Mouse (Mus musculus): ENCODE results near the gene Flt3l.

- TF ChIP-seq POLR2A (IDR thresholded peaks at IDR 0.05; ENCODE audit: insufficient read length, low read depth) = no peak
- TF ChIP-seq USF1 (IDR thresholded peaks at IDR 0.05; ENCODE audit: low read depth) = no peak
- TF ChIP-seq MYOG (IDR thresholded peaks at IDR 0.05; ENCODE audit: control insufficient read depth in 1 of 3, insufficient read depth in 1 of 3, insufficient read length in 2 of 3, low read depth in 2 of 3) = no peak
- no peak for TF ChIP-seq POLR2AphosphoS2 (IDR thresholded peaks at IDR 0.05; ENCODE audit: insufficient read length, low read depth)
Measured at GRCm38 (mm10) chr7:45144368-45145174, 8.3 kb upstream of the Flt3l start.

Data from myocyte (in vitro differentiated cells).